Mouse (Mus musculus) neural tube, embryonic 10.5 days (tissue): ENCODE measurements at regions not wholly inside any gene's neighbourhood (a gene's known extent, or its start where the extent isn't known, plus 50 kb on each side); places are given as distances from the start of the nearest gene placed in this dataset.
A peak's percentile ranks its signal among the peaks of the same experiment; 100 is the strongest.

Source experiments
- DNase-seq: peaks from one replicate; pipeline ENCODE4 v3.0.0-alpha.2; 2017; ENCODE audit warnings: low spot score; ENCODE audit errors: extremely low spot score

GRCm38 (mm10) chr6:50777827-50778226 is 123.6 kb upstream of the Npvf start:
- no peak for DNase-seq

- DNase-seq = no peak
Measured at GRCm38 (mm10) chr6:50780677-50781076, 126.4 kb upstream of the Npvf start.

- DNase-seq = no peak
Measured at GRCm38 (mm10) chr6:50781271-50781670, 127.0 kb upstream of the Npvf start.

- DNase-seq = no peak
Measured at GRCm38 (mm10) chr6:50782221-50782620, 128.0 kb upstream of the Npvf start.

- DNase-seq = no peak
Measured at GRCm38 (mm10) chr6:50783494-50783893, 129.3 kb upstream of the Npvf start.

GRCm38 (mm10) chr6:50784381-50784780 is 130.1 kb upstream of the Npvf start:
- no peak for DNase-seq

- no peak for DNase-seq
Measured at GRCm38 (mm10) chr6:50787666-50788065, 133.4 kb upstream of the Npvf start.

- DNase-seq = no peak
Measured at GRCm38 (mm10) chr6:50799963-50800362, 145.7 kb upstream of the Npvf start.

- no peak for DNase-seq
Measured at GRCm38 (mm10) chr6:50802956-50803355, 148.7 kb upstream of the Npvf start.

- DNase-seq = no peak
Measured at GRCm38 (mm10) chr6:50804477-50805005, 150.3 kb upstream of the Npvf start.

GRCm38 (mm10) chr6:50806376-50807077 is 152.3 kb upstream of the Npvf start:
- DNase-seq = peak; percentile 71

GRCm38 (mm10) chr6:50807187-50808012 is 153.2 kb upstream of the Npvf start:
- DNase-seq = no peak

- DNase-seq = peak; percentile 83
Measured at GRCm38 (mm10) chr6:50808126-50808525, 153.9 kb upstream of the Npvf start.

- no peak for DNase-seq
Measured at GRCm38 (mm10) chr6:50808811-50809668, 154.8 kb upstream of the Npvf start.

GRCm38 (mm10) chr6:50809669-50809983 is 155.4 kb upstream of the Npvf start:
- no peak for DNase-seq

- no peak for DNase-seq
Measured at GRCm38 (mm10) chr6:50814936-50815500, 160.8 kb upstream of the Npvf start.

GRCm38 (mm10) chr6:50815579-50815978 is 161.3 kb upstream of the Npvf start:
- DNase-seq = no peak

GRCm38 (mm10) chr6:50817430-50817829 is 163.2 kb upstream of the Npvf start:
- DNase-seq = no peak

- DNase-seq = no peak
Measured at GRCm38 (mm10) chr6:50818433-50818832, 164.2 kb upstream of the Npvf start.

GRCm38 (mm10) chr6:50818891-50819541 is 164.8 kb upstream of the Npvf start:
- no peak for DNase-seq
